In the genomic region with DNA sequence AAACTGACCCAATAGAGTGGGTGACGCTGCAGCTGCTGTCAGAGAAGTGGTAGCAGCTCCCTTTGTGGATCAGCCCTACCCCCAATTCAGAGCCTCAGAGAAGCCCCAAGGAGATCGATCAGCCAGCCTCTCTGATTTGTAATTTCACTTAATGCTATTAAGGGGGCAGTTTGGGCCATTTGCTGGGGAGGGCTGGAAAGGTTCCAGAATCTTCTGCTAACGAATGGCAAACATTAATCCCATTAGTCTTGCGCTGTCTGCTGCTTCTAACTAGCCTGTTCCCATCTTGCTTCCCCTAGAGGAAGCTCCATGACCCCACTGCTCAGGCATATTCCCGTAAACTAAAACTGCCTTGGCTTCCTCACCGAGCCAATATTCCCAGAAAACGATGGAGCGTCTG, we compare ENCODE assay signal across 14 mouse cellular contexts. TPM values are rescaled to one million over a fixed set of nuclear protein-coding genes. Genes with fewer than 3 reads are reported as not detected.
"Had no signal": no experiment of that assay in that cellular context is flagged by ENCODE, and none has a peak within 500 bp of the region (broad histone marks: within the 10 kb centered on the region; RNA-seq: fewer than 3 reads in every experiment).

No protein-coding gene starts in this region.

- ATAC-seq: intestine, embryonic 15.5 days; liver, postnatal 0 days had no signal

- H3K27me3 ChIP-seq: intestine, embryonic 15.5 days; liver, embryonic 13.5 days had no signal

- H3K27ac ChIP-seq: intestine, embryonic 15.5 days; left cerebral cortex, adult 2 months; limb, embryonic 12.5 days; liver, embryonic 13.5 days; midbrain, embryonic 12.5 days had no signal

- H3K4me1 ChIP-seq: intestine, embryonic 15.5 days; limb, embryonic 12.5 days; liver, embryonic 13.5 days had no signal

- H3K4me3 ChIP-seq: intestine, embryonic 15.5 days; left cerebral cortex, adult 2 months; limb, embryonic 12.5 days; liver, embryonic 13.5 days; midbrain, embryonic 12.5 days had no signal

- H3K4me2 ChIP-seq: intestine, embryonic 15.5 days; limb, embryonic 12.5 days; liver, embryonic 13.5 days; midbrain, embryonic 12.5 days had no signal

- H3K36me3 ChIP-seq: intestine, embryonic 15.5 days; limb, embryonic 12.5 days; liver, embryonic 13.5 days; midbrain, embryonic 12.5 days had no signal

- DNase-seq: kidney, adult 18-20 months; kidney, postnatal 10 days; kidney, postnatal 4 days; liver; liver, embryonic 13.5 days; liver, postnatal 0 days; lung, postnatal 36 days; right cerebral cortex, postnatal 14 days; thymus, postnatal 36 days had no signal

- H3K9ac ChIP-seq: intestine, embryonic 15.5 days; limb, embryonic 12.5 days; liver, embryonic 13.5 days; liver, postnatal 0 days; midbrain, embryonic 12.5 days had no signal

- H3K9me3 ChIP-seq: intestine, embryonic 15.5 days; limb, embryonic 12.5 days; liver, embryonic 13.5 days; midbrain, embryonic 12.5 days had no signal

RNA-seq across cellular contexts. Expression of a gene that starts 59.9 kb away (rescaled TPM):
- total RNA-seq: neutrophil, adult 5-6 weeks had no signal
- polyA plus RNA-seq: liver, postnatal 0 days had no signal
